Comparison of ENCODE assay signal across 7 mouse cellular contexts in the genomic region with DNA sequence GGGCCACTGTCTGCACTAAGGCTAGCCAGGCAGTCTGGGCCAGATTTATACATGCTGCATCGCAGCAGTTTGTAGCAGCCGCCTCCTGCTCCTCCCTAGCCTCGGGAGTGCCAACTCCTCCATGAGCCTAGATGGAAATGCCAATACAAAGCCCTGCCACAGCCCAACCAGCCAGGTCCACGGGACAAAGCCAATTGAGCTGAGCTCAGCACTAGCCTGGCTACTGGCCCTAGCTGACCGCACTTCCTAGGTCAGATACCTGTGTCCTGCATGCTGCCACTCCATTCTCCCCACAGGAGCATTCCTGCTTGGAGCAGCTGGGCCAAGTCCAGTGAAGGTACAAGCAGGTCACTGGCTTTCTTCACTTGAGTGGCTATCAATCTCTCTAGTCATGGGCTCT. TPM values are rescaled to one million over a fixed set of nuclear protein-coding genes. Genes with fewer than 3 reads are reported as not detected.
A peak's percentile ranks its signal among the peaks of the same experiment; 100 is the strongest.
DNase-seq lines count a peak whose midpoint lies in the region; ATAC-seq and TF ChIP-seq lines count a peak whose summit lies in the region.

No protein-coding gene starts in this region.

- no peak overlapping the region for H3K9ac ChIP-seq in intestine, embryonic 14.5 days (ENCODE audit: low read length)
- no peak overlapping the region for H3K9ac ChIP-seq in forebrain, embryonic 14.5 days (ENCODE audit: low read length)

- H3K4me1 ChIP-seq in intestine, embryonic 14.5 days (replicated peaks; ENCODE audit: control insufficient read depth, insufficient read depth, low read length): peaks cover 20% of the 10 kb centered on the region
- H3K4me1 ChIP-seq in forebrain, embryonic 14.5 days (ENCODE audit: control insufficient read depth, insufficient read depth, low read length): no peaks in the 10 kb centered on the region

- DNase-seq in layer of hippocampus, adult 2 months (ENCODE audit: low spot score in 2 of 2): peak in 1 of 2 experiments; percentile 23
- DNase-seq in layer of hippocampus, adult 9-10 months (ENCODE audit: low spot score): no peak
- peak; percentile 86 for DNase-seq in cerebellum, adult 9-11 months
- DNase-seq in intestine, embryonic 14.5 days (ENCODE audit: low spot score): no peak
- DNase-seq in lung, postnatal 10 days: peak; percentile 50
- DNase-seq in urinary bladder, postnatal 10 days (ENCODE audit: low spot score): no peak
- DNase-seq in forebrain, embryonic 14.5 days (ENCODE audit: low spot score): no peak

- H3K27ac ChIP-seq in layer of hippocampus, adult 2 months: peak overlapping the region; percentile 88
- H3K27ac ChIP-seq in intestine, embryonic 14.5 days (ENCODE audit: low read depth): peak overlapping the region; percentile 80; the same call in 1 of the 2 replicates
- H3K27ac ChIP-seq in forebrain, embryonic 14.5 days (ENCODE audit: low read depth, low read length): no peak overlapping the region

- WGBS in intestine, embryonic 14.5 days: 90% methylated on average over 5 of the region's 5 CpGs
- 92% methylated on average over 5 of the region's 5 CpGs for WGBS in forebrain, embryonic 14.5 days

- no peak overlapping the region for H3K4me3 ChIP-seq in layer of hippocampus, adult 2 months
- no peak overlapping the region for H3K4me3 ChIP-seq in intestine, embryonic 14.5 days (ENCODE audit: low read depth, low read length)
- no peak overlapping the region for H3K4me3 ChIP-seq in forebrain, embryonic 14.5 days (ENCODE audit: low read depth, low read length)

- no peaks in the 10 kb centered on the region for H3K27me3 ChIP-seq in intestine, embryonic 14.5 days (replicated peaks; ENCODE audit: control insufficient read depth, insufficient read depth, low read length)
- no peaks in the 10 kb centered on the region for H3K27me3 ChIP-seq in forebrain, embryonic 14.5 days (replicated peaks; ENCODE audit: control insufficient read depth, insufficient read depth, low read length)

- H3K9me3 ChIP-seq in intestine, embryonic 14.5 days (ENCODE audit: control insufficient read depth, low read length): no peaks in the 10 kb centered on the region
- H3K9me3 ChIP-seq in forebrain, embryonic 14.5 days (replicated peaks; ENCODE audit: control insufficient read depth, low read length): no peaks in the 10 kb centered on the region

- H3K36me3 ChIP-seq in intestine, embryonic 14.5 days (ENCODE audit: control insufficient read depth, insufficient read depth, low read length): peaks cover 25% of the 10 kb centered on the region
- peaks cover 23% of the 10 kb centered on the region; the same call in 1 of the 2 replicates for H3K36me3 ChIP-seq in forebrain, embryonic 14.5 days (ENCODE audit: control insufficient read depth, insufficient read depth, low read length)

- no peak for ATAC-seq in intestine, embryonic 14.5 days (replicated peaks; ENCODE audit: low FRiP score, low TSS enrichment, low read depth)
- ATAC-seq in forebrain, embryonic 14.5 days: no peak

- TF ChIP-seq CTCF in layer of hippocampus, adult 2 months (conservative IDR thresholded peaks at IDR 0.05): no peak

- H3K4me2 ChIP-seq in intestine, embryonic 14.5 days (ENCODE audit: low read length): no peak overlapping the region
- H3K4me2 ChIP-seq in forebrain, embryonic 14.5 days (ENCODE audit: low read length): no peak overlapping the region

RNA-seq across cellular contexts. Expression of a gene that starts 34.2 kb away (rescaled TPM):
- 1 to 10 TPM; 2.1 TPM for total RNA-seq in layer of hippocampus, adult 2 months (2021)
- polyA plus RNA-seq in intestine, embryonic 14.5 days (2014; fragmentation: Nextera tagmentation; extraction: Ambion mirVana): 11.8 and 13.0 TPM in 2 replicates
- polyA plus RNA-seq in forebrain, embryonic 14.5 days (2014; fragmentation: Nextera tagmentation; extraction: Ambion mirVana): 1.3 TPM in 2 replicates

Comparison
In these comparisons a context has a peak if more than half of its experiments do, and no peak if none do; other contexts are left out.
1. DNase-seq: peak in cerebellum, adult 9-11 months (single experiment) and lung, postnatal 10 days (single experiment); none in layer of hippocampus, adult 9-10 months (single experiment), intestine, embryonic 14.5 days (single experiment), urinary bladder, postnatal 10 days (single experiment) and forebrain, embryonic 14.5 days (single experiment).